ENCODE assay signal across 8 mouse cellular contexts in the genomic region with DNA sequence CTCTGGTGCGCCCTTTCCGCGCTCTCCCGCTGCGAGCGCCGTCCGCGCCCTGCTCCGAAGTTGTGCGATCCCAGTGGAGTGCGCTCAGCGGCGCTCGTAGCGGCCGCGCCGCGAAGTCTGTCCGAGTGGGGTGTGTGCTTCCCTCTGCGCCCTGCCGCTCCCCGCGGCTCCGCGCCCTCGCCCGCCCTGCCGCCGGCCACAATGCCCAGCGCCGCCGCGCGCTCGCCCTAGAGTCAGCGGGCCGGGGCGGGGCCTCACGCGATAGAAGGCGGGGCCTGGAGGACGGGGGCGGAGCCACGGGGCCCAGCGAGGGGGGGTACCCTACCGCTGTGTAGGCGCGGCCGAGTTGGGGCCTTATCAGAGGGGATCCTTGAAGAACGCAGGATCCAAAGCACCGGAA. TPM values are rescaled to one million over a fixed set of nuclear protein-coding genes. Genes with fewer than 3 reads are reported as not detected.
DNase-seq lines count a peak whose midpoint lies in the region; ATAC-seq lines count a peak whose summit lies in the region.

Gene Unc5b (minus strand): TSS at position 203 of the 400 bp plus-strand sequence.

- WGBS in intestine, embryonic 14.5 days = under 1% methylated on average over 53 of the region's 53 CpGs

- no peaks in the 10 kb centered on the region for H3K36me3 ChIP-seq in intestine, embryonic 14.5 days (ENCODE audit: control insufficient read depth, insufficient read depth, low read length)

- H3K27me3 ChIP-seq in intestine, embryonic 14.5 days (replicated peaks; ENCODE audit: control insufficient read depth, insufficient read depth, low read length) = peaks cover 31% of the 10 kb centered on the region

- H3K4me1 ChIP-seq in intestine, embryonic 14.5 days (replicated peaks; ENCODE audit: control insufficient read depth, insufficient read depth, low read length) = peaks cover 25% of the 10 kb centered on the region

- H3K4me3 ChIP-seq in intestine, embryonic 14.5 days (ENCODE audit: low read depth, low read length) = peak within 1 kb of the TSS; percentile 62

- peak; percentile 95 for ATAC-seq in intestine, embryonic 14.5 days (replicated peaks; ENCODE audit: low FRiP score, low TSS enrichment, low read depth)
- ATAC-seq in megakaryocyte, adult 5-6 weeks (ENCODE audit: poor library complexity, severe bottlenecking) = peak; percentile 87

- peak within 1 kb of the TSS; percentile 55 for H3K9ac ChIP-seq in intestine, embryonic 14.5 days (ENCODE audit: low read length)

- no peaks in the 10 kb centered on the region for H3K9me3 ChIP-seq in intestine, embryonic 14.5 days (ENCODE audit: control insufficient read depth, low read length)

- H3K27ac ChIP-seq in intestine, embryonic 14.5 days (ENCODE audit: low read depth) = peak within 1 kb of the TSS; percentile 72

- peak within 1 kb of the TSS; percentile 93 for H3K4me2 ChIP-seq in intestine, embryonic 14.5 days (ENCODE audit: low read length)

- peak; percentile 98 for DNase-seq in adrenal gland, adult 2 months
- DNase-seq in embryo, embryonic 10.5 days (ENCODE audit: low spot score) = peak; percentile 94
- DNase-seq in gastrocnemius, postnatal 36 days = peak; percentile 92 to 96
- peak; percentile 98 for DNase-seq in intestine, embryonic 14.5 days (ENCODE audit: low spot score)
- DNase-seq in left cerebral cortex, adult 9 months (ENCODE audit: low spot score in 2 of 2) = peak; percentile 65 to 84
- peak; percentile 85 for DNase-seq in right cerebral cortex, postnatal 25 days
- peak; percentile 96 to 97 for DNase-seq in urinary bladder, postnatal 36 days (ENCODE audit: low spot score in 2 of 2)

- intact Hi-C loops in gastrocnemius, postnatal 36 days (cut with DNase I) = no loop called here

RNA-seq across cellular contexts. Expression of gene Unc5b, which starts in this region (rescaled TPM):
- 1 to 10 TPM; 5.9 to 6.2 TPM for total RNA-seq in adrenal gland, adult 2 months (2021)
- polyA plus RNA-seq in adrenal gland, adult 2 months (2012; rRNA removed) = 9.4 and 9.9 TPM in 2 replicates
- 1 to 10 TPM; 2.2 TPM for total RNA-seq in gastrocnemius, postnatal 36 days (2021)
- 5.0 and 5.2 TPM in 2 replicates for polyA plus RNA-seq in intestine, embryonic 14.5 days (2014; fragmentation: Nextera tagmentation; extraction: Ambion mirVana)
- not detected in 2 replicates for total RNA-seq in megakaryocyte, adult 5-6 weeks (2015)
- 0.07 and 0.08 TPM in 2 replicates for total RNA-seq in megakaryocyte, adult 5-6 weeks (2017)

Comparison
In these comparisons a context has a peak if more than half of its experiments do, and no peak if none do; other contexts are left out.
1. Peak in every context shown above with its lines: DNase-seq, ATAC-seq, H3K4me3 ChIP-seq and H3K27ac ChIP-seq.
2. Peak in ATAC-seq in megakaryocyte, adult 5-6 weeks; RNA of the gene not detected or under 1 TPM.